Comparison of ENCODE assay signal across 17 mouse cellular contexts in genomic region chr11:34116572-34117135, GRCm38 (mm10). TPM values are rescaled to one million over a fixed set of nuclear protein-coding genes. Genes with fewer than 3 reads are reported as not detected.
A peak's percentile ranks its signal among the peaks of the same experiment; 100 is the strongest.
DNase-seq lines count a peak whose midpoint lies in the region; ATAC-seq and TF ChIP-seq lines count a peak whose summit lies in the region.
"Had no signal": no experiment of that assay in that cellular context is flagged by ENCODE, and none has a peak within 500 bp of the region (broad histone marks: within the 10 kb centered on the region; RNA-seq: fewer than 3 reads in every experiment).

No protein-coding gene starts in this region.

- TF ChIP-seq POLR2A in kidney, adult 2 months (IDR thresholded peaks at IDR 0.05; ENCODE audit: low read depth, low read length), result no peak

- H3K9ac ChIP-seq in kidney, embryonic 15.5 days, result no peak overlapping the region
- no peak overlapping the region for H3K9ac ChIP-seq in liver, embryonic 12.5 days
- H3K9ac ChIP-seq: embryonic facial prominence, embryonic 12.5 days; forebrain, embryonic 12.5 days; hindbrain, embryonic 15.5 days had no signal

- no peaks in the 10 kb centered on the region for H3K27me3 ChIP-seq in kidney, adult 2 months (replicated peaks; ENCODE audit: control insufficient read depth, insufficient read depth, low read length)
- H3K27me3 ChIP-seq in kidney, embryonic 15.5 days, result no peaks in the 10 kb centered on the region
- H3K27me3 ChIP-seq in liver, embryonic 12.5 days (replicated peaks), result no peaks in the 10 kb centered on the region
- H3K27me3 ChIP-seq: embryonic facial prominence, embryonic 12.5 days; hindbrain, embryonic 15.5 days had no signal

- intact Hi-C loops in left cerebral cortex, postnatal 25 days (cut with DNase I), result no loop called here

- H3K4me3 ChIP-seq in kidney, adult 2 months (ENCODE audit: insufficient read depth, low read depth, low read length), result no peak overlapping the region
- H3K4me3 ChIP-seq in kidney, embryonic 15.5 days (replicated peaks), result no peak overlapping the region
- no peak overlapping the region for H3K4me3 ChIP-seq in liver, embryonic 12.5 days
- H3K4me3 ChIP-seq: embryonic facial prominence, embryonic 12.5 days; forebrain, embryonic 12.5 days; hindbrain, embryonic 15.5 days had no signal

- H3K27ac ChIP-seq in kidney, adult 2 months (ENCODE audit: insufficient read depth, low read depth, low read length), result no peak overlapping the region
- H3K27ac ChIP-seq in kidney, embryonic 15.5 days, result no peak overlapping the region
- H3K27ac ChIP-seq in liver, embryonic 12.5 days, result no peak overlapping the region
- H3K27ac ChIP-seq: embryonic facial prominence, embryonic 12.5 days; forebrain, embryonic 12.5 days; hindbrain, embryonic 15.5 days had no signal

- peak; percentile 14 for DNase-seq in kidney, adult 2 months
- DNase-seq in CD4-positive helper T cell, adult 2 months (ENCODE audit: low read depth, low spot score), result peak; percentile 60
- DNase-seq in heart, adult 9 months (ENCODE audit: low spot score in 2 of 2), result peak; percentile 18 to 69
- DNase-seq in cerebellum, adult 11-12 months, result no peak
- no peak for DNase-seq in left cerebral cortex, postnatal 25 days (ENCODE audit: low spot score in 2 of 2)
- no peak for DNase-seq in retina, embryonic 14.5 days (ENCODE audit: low spot score)
- DNase-seq: cerebellum, adult 2 months; gastrocnemius, postnatal 10 days; lung, postnatal 10 days; thymus, postnatal 25 days had no signal

- 41% methylated on average over 2 of the region's 2 CpGs for WGBS in kidney, adult 2 months
- 40% methylated on average over 2 of the region's 2 CpGs for WGBS in kidney, embryonic 15.5 days
- 4% methylated on average over 2 of the region's 2 CpGs for WGBS in liver, embryonic 12.5 days (ENCODE audit: insufficient replicate concordance)

- no peak for TF ChIP-seq CTCF in kidney, adult 2 months (conservative IDR thresholded peaks at IDR 0.05; ENCODE audit: insufficient read depth, insufficient read length, low read depth, low read length)

- no peaks in the 10 kb centered on the region for H3K9me3 ChIP-seq in kidney, embryonic 15.5 days (replicated peaks)
- H3K9me3 ChIP-seq in liver, embryonic 12.5 days (replicated peaks), result no peaks in the 10 kb centered on the region
- H3K9me3 ChIP-seq: embryonic facial prominence, embryonic 12.5 days; forebrain, embryonic 12.5 days; hindbrain, embryonic 15.5 days had no signal

- H3K4me1 ChIP-seq in kidney, adult 2 months (ENCODE audit: control insufficient read depth, insufficient read depth, low read length), result no peaks in the 10 kb centered on the region
- no peaks in the 10 kb centered on the region for H3K4me1 ChIP-seq in kidney, embryonic 15.5 days
- H3K4me1 ChIP-seq in liver, embryonic 12.5 days, result peaks cover 4% of the 10 kb centered on the region; the same call in 1 of the 2 replicates

- ATAC-seq in kidney, embryonic 15.5 days (replicated peaks; ENCODE audit: low FRiP score), result no peak; the same call in 1 of the 2 replicates
- peak; percentile 46; the same call in 1 of the 2 replicates for ATAC-seq in liver, embryonic 12.5 days

- H3K4me2 ChIP-seq in kidney, embryonic 15.5 days, result no peak overlapping the region
- no peak overlapping the region for H3K4me2 ChIP-seq in liver, embryonic 12.5 days
- H3K4me2 ChIP-seq: embryonic facial prominence, embryonic 12.5 days; forebrain, embryonic 12.5 days; hindbrain, embryonic 15.5 days had no signal

- no peaks in the 10 kb centered on the region for H3K36me3 ChIP-seq in kidney, adult 2 months (ENCODE audit: control insufficient read depth, insufficient read depth, low read length)
- no peaks in the 10 kb centered on the region for H3K36me3 ChIP-seq in kidney, embryonic 15.5 days
- no peaks in the 10 kb centered on the region for H3K36me3 ChIP-seq in liver, embryonic 12.5 days
- H3K36me3 ChIP-seq: embryonic facial prominence, embryonic 12.5 days; forebrain, embryonic 12.5 days; hindbrain, embryonic 15.5 days had no signal

RNA-seq across cellular contexts. Expression of gene 4930469K13Rik, which starts 18.3 kb away (rescaled TPM):
- polyA plus RNA-seq in kidney, adult 2 months (2012; rRNA removed), result 3.1 and 3.5 TPM in 2 replicates
- polyA plus RNA-seq in kidney, embryonic 15.5 days (2015; fragmentation: Nextera tagmentation; extraction: Ambion mirVana), result 0.48 TPM in 1 of 2 replicates, not detected in the other
- not detected in 2 replicates for polyA plus RNA-seq in liver, embryonic 12.5 days (2016; fragmentation: Nextera tagmentation; extraction: Ambion mirVana)
- not detected for total RNA-seq in left cerebral cortex, postnatal 25 days (2021)
- total RNA-seq: gastrocnemius, postnatal 10 days; left cerebral cortex, adult 8-10 months had no signal
- polyA plus RNA-seq: cerebellum, adult 2 months; embryonic facial prominence, embryonic 12.5 days; forebrain, embryonic 12.5 days; midbrain, postnatal 0 days had no signal

Comparison
In these comparisons a context has a peak if more than half of its experiments do, and no peak if none do; other contexts are left out.
1. DNase-seq: peak in kidney, adult 2 months (single experiment), CD4-positive helper T cell, adult 2 months (single experiment) and heart, adult 9 months (2 of 2); none in cerebellum, adult 11-12 months (single experiment), left cerebral cortex, postnatal 25 days (0 of 2) and retina, embryonic 14.5 days (single experiment).